ENCODE assay signal across 11 mouse cellular contexts in genomic region chr2:92750672-92751071, GRCm38 (mm10).
A peak's percentile ranks its signal among the peaks of the same experiment; 100 is the strongest.
DNase-seq lines count a peak whose midpoint lies in the region; ATAC-seq and TF ChIP-seq lines count a peak whose summit lies in the region.
"Had no signal": no experiment of that assay in that cellular context is flagged by ENCODE, and none has a peak within 500 bp of the region (broad histone marks: within the 10 kb centered on the region; RNA-seq: fewer than 3 reads in every experiment).

No protein-coding gene starts in this region.

- H3K36me3 ChIP-seq in hindbrain, embryonic 11.5 days (ENCODE audit: control insufficient read depth, insufficient read depth, low read length) = no peaks in the 10 kb centered on the region
- no peaks in the 10 kb centered on the region for H3K36me3 ChIP-seq in hindbrain, postnatal 0 days (ENCODE audit: insufficient read depth, low read length)
- no peaks in the 10 kb centered on the region for H3K36me3 ChIP-seq in kidney, postnatal 0 days (ENCODE audit: insufficient read depth, low read length)
- H3K36me3 ChIP-seq: forebrain, embryonic 12.5 days; midbrain, embryonic 12.5 days had no signal

- no peaks in the 10 kb centered on the region for H3K9me3 ChIP-seq in hindbrain, embryonic 11.5 days (ENCODE audit: control insufficient read depth, low read length)
- H3K9me3 ChIP-seq in hindbrain, postnatal 0 days (ENCODE audit: low read length) = no peaks in the 10 kb centered on the region
- H3K9me3 ChIP-seq in kidney, postnatal 0 days (replicated peaks; ENCODE audit: low read length) = no peaks in the 10 kb centered on the region
- H3K9me3 ChIP-seq: forebrain, embryonic 12.5 days; midbrain, embryonic 12.5 days had no signal

- 31% methylated on average over 4 of the region's 4 CpGs for WGBS in hindbrain, embryonic 11.5 days
- WGBS in hindbrain, postnatal 0 days = 41% methylated on average over 4 of the region's 4 CpGs
- WGBS in kidney, postnatal 0 days = 26% methylated on average over 4 of the region's 4 CpGs

- no peak overlapping the region for H3K9ac ChIP-seq in hindbrain, embryonic 11.5 days (ENCODE audit: low read depth, low read length)
- no peak overlapping the region for H3K9ac ChIP-seq in hindbrain, postnatal 0 days (replicated peaks; ENCODE audit: low read length)
- no peak overlapping the region for H3K9ac ChIP-seq in kidney, postnatal 0 days (ENCODE audit: low read depth, low read length)
- H3K9ac ChIP-seq: forebrain, embryonic 12.5 days; midbrain, embryonic 12.5 days had no signal

- H3K4me2 ChIP-seq in hindbrain, embryonic 11.5 days (replicated peaks; ENCODE audit: low read depth, low read length) = no peak overlapping the region
- no peak overlapping the region for H3K4me2 ChIP-seq in hindbrain, postnatal 0 days (ENCODE audit: low read depth, low read length)
- no peak overlapping the region for H3K4me2 ChIP-seq in kidney, postnatal 0 days (ENCODE audit: low read length)
- H3K4me2 ChIP-seq: forebrain, embryonic 12.5 days; midbrain, embryonic 12.5 days had no signal

- H3K4me3 ChIP-seq in hindbrain, embryonic 11.5 days (ENCODE audit: low read depth, low read length) = no peak overlapping the region
- no peak overlapping the region for H3K4me3 ChIP-seq in hindbrain, postnatal 0 days (ENCODE audit: low read length)
- H3K4me3 ChIP-seq in kidney, postnatal 0 days (replicated peaks; ENCODE audit: low read depth, low read length) = no peak overlapping the region
- H3K4me3 ChIP-seq: forebrain, embryonic 12.5 days; midbrain, embryonic 12.5 days had no signal

- no peaks in the 10 kb centered on the region for H3K4me1 ChIP-seq in hindbrain, embryonic 11.5 days (replicated peaks; ENCODE audit: control insufficient read depth, insufficient read depth, low read length)
- 0 out of 2 replicates have a peak, but pooled peaks cover 2% of the 10 kb centered on the region for H3K4me1 ChIP-seq in hindbrain, postnatal 0 days (ENCODE audit: insufficient read depth, low read length)
- H3K4me1 ChIP-seq in kidney, postnatal 0 days (replicated peaks; ENCODE audit: insufficient read depth, low read length) = 0 out of 2 replicates have a peak, but pooled peaks cover 5% of the 10 kb centered on the region
- H3K4me1 ChIP-seq: forebrain, embryonic 12.5 days; midbrain, embryonic 12.5 days had no signal

- ATAC-seq in hindbrain, embryonic 11.5 days (ENCODE audit: low FRiP score) = no peak; the same call in 1 of the 2 replicates
- ATAC-seq in hindbrain, postnatal 0 days = no peak
- ATAC-seq in kidney, postnatal 0 days (replicated peaks; ENCODE audit: low FRiP score, low read depth) = peak; percentile 72

- no peaks in the 10 kb centered on the region for H3K27me3 ChIP-seq in hindbrain, embryonic 11.5 days (ENCODE audit: control insufficient read depth, insufficient read depth, low read length)
- no peaks in the 10 kb centered on the region for H3K27me3 ChIP-seq in hindbrain, postnatal 0 days (ENCODE audit: insufficient read depth, low read length)
- no peaks in the 10 kb centered on the region for H3K27me3 ChIP-seq in kidney, postnatal 0 days (ENCODE audit: insufficient read depth, low read length)
- H3K27me3 ChIP-seq: forebrain, embryonic 12.5 days had no signal

- no peak for TF ChIP-seq CTCF in hindbrain, postnatal 0 days (IDR thresholded peaks at IDR 0.05; ENCODE audit: low read depth)
- no peak for TF ChIP-seq CTCF in kidney, postnatal 0 days (IDR thresholded peaks at IDR 0.05; ENCODE audit: low read depth)

- intact Hi-C loops in gastrocnemius, postnatal 14 days (cut with DNase I; ENCODE audit: low total_unique reads) = no loop called here

- DNase-seq in hindbrain, embryonic 11.5 days (ENCODE audit: low spot score) = peak; percentile 34
- DNase-seq in hindbrain, postnatal 0 days (ENCODE audit: low spot score) = no peak
- peak; percentile 98 for DNase-seq in adipocyte (ENCODE audit: low spot score)
- peak; percentile 65 for DNase-seq in kidney, postnatal 0 days (ENCODE audit: low spot score)
- peak; percentile 65 for DNase-seq in mesoderm, embryonic 11.5 days (ENCODE audit: low read depth, low spot score)
- DNase-seq in cerebellum, adult 9-11 months = no peak
- no peak for DNase-seq in layer of hippocampus, postnatal 10 days (ENCODE audit: low spot score in 2 of 2)
- no peak for DNase-seq in gastrocnemius, postnatal 14 days
- DNase-seq: layer of hippocampus, postnatal 36 days had no signal

- H3K27ac ChIP-seq in hindbrain, embryonic 11.5 days (ENCODE audit: low read depth, low read length) = no peak overlapping the region
- H3K27ac ChIP-seq in hindbrain, postnatal 0 days = no peak overlapping the region
- peak overlapping the region; percentile 54; the same call in 1 of the 2 replicates for H3K27ac ChIP-seq in kidney, postnatal 0 days
- H3K27ac ChIP-seq: forebrain, embryonic 12.5 days; midbrain, embryonic 12.5 days had no signal

Comparison
In these comparisons a context has a peak if more than half of its experiments do, and no peak if none do; other contexts are left out.
1. DNase-seq: peak in hindbrain, embryonic 11.5 days (single experiment), adipocyte (single experiment), kidney, postnatal 0 days (single experiment) and mesoderm, embryonic 11.5 days (single experiment); none in hindbrain, postnatal 0 days (single experiment), cerebellum, adult 9-11 months (single experiment), layer of hippocampus, postnatal 10 days (0 of 2) and gastrocnemius, postnatal 14 days (single experiment).